Mouse (Mus musculus) gastrocnemius, postnatal 36 days (tissue): ENCODE measurements at regions not wholly inside any gene's neighbourhood (a gene's known extent, or its start where the extent isn't known, plus 50 kb on each side); places are given as distances from the start of the nearest gene placed in this dataset.

Experiments used
- DNase-seq, 2 experiments: peaks; one replicate each; pipeline ENCODE4 v3.0.0; 2022
- intact Hi-C: fragments of 180-260 bp; cut with DNase I; formaldehyde crosslinking; loops from one replicate; pipeline ENCODE4 v1.15.1; 2025

- intact Hi-C loops = no loop called here
- DNase-seq = no peak
These were observed 113.6 kb upstream of the Armc2 start for GRCm38 (mm10) chr10:42131798-42132197.

GRCm38 (mm10) chr10:42131298-42131697 is 113.1 kb upstream of the Armc2 start:
- intact Hi-C loops = no loop called here
- DNase-seq = peak; percentile 27 to 41

GRCm38 (mm10) chr10:42127865-42128419 is 109.7 kb upstream of the Armc2 start:
- no peak for DNase-seq
- intact Hi-C loops = no loop called here

- intact Hi-C loops = no loop called here
- no peak for DNase-seq
These were observed 108.6 kb upstream of the Armc2 start for GRCm38 (mm10) chr10:42126816-42127215.

GRCm38 (mm10) chr10:42122768-42123635 is 104.8 kb upstream of the Armc2 start:
- no peak for DNase-seq
- intact Hi-C loops = no loop called here

- intact Hi-C loops = no loop called here
These were observed 103.7 kb upstream of the Armc2 start for GRCm38 (mm10) chr10:42121984-42122383.

GRCm38 (mm10) chr10:42119326-42119725 is 101.1 kb upstream of the Armc2 start:
- DNase-seq = no peak
- intact Hi-C loops = no loop called here

More at GRCm38 (mm10) chr10:42121984-42122383, 103.7 kb upstream of the Armc2 start:
- no peak for DNase-seq

- intact Hi-C loops = no loop called here
These were observed 100.3 kb upstream of the Armc2 start for GRCm38 (mm10) chr10:42118361-42119188.

GRCm38 (mm10) chr10:42117523-42117922 is 99.3 kb upstream of the Armc2 start:
- intact Hi-C loops = no loop called here
- no peak for DNase-seq

More at GRCm38 (mm10) chr10:42118361-42119188, 100.3 kb upstream of the Armc2 start:
- no peak for DNase-seq

GRCm38 (mm10) chr10:42115920-42116298 is 97.7 kb upstream of the Armc2 start:
- intact Hi-C loops = no loop called here
- DNase-seq = no peak

GRCm38 (mm10) chr10:42115224-42115919 is 97.1 kb upstream of the Armc2 start:
- intact Hi-C loops = no loop called here
- no peak for DNase-seq

GRCm38 (mm10) chr10:42110704-42111103 is 92.5 kb upstream of the Armc2 start:
- no peak for DNase-seq
- intact Hi-C loops = no loop called here

- intact Hi-C loops = no loop called here
- DNase-seq = no peak
These were observed 90.2 kb upstream of the Armc2 start for GRCm38 (mm10) chr10:42108294-42109014.

- intact Hi-C loops = no loop called here
These were observed 89.4 kb upstream of the Armc2 start for GRCm38 (mm10) chr10:42107437-42108293.

GRCm38 (mm10) chr10:42106611-42107010 is 88.4 kb upstream of the Armc2 start:
- intact Hi-C loops = no loop called here
- DNase-seq = peak in 1 of 2 experiments; percentile 54

More at GRCm38 (mm10) chr10:42107437-42108293, 89.4 kb upstream of the Armc2 start:
- DNase-seq = no peak

- intact Hi-C loops = no loop called here
- DNase-seq = no peak
These were observed 86.8 kb upstream of the Armc2 start for GRCm38 (mm10) chr10:42105083-42105482.

GRCm38 (mm10) chr10:42102320-42102719 is 84.1 kb upstream of the Armc2 start:
- intact Hi-C loops = no loop called here
- no peak for DNase-seq

- intact Hi-C loops = no loop called here
- no peak for DNase-seq
These were observed 82.9 kb upstream of the Armc2 start for GRCm38 (mm10) chr10:42101096-42101495.

- DNase-seq = no peak
These were observed 78.7 kb upstream of the Armc2 start for GRCm38 (mm10) chr10:42096924-42097323.

More at GRCm38 (mm10) chr10:42096924-42097323, 78.7 kb upstream of the Armc2 start:
- intact Hi-C loops = no loop called here
